Mouse (Mus musculus): ENCODE data around the gene Birc5. TPM values are rescaled to one million over a fixed set of nuclear protein-coding genes. Genes with fewer than 3 reads are reported as not detected.

Gene Birc5
- polyA plus RNA-seq, 1 experiment from 2014 or later: 26.7 TPM

GRCm38 (mm10) chr11:117843434-117843833 lies 5.6 kb upstream of the Birc5 start:
- 84% methylated on average over 2 of the region's 2 CpGs for WGBS
- H3K27ac ChIP-seq (replicated peaks): no peak overlapping the region
- H3K27me3 ChIP-seq (replicated peaks): no peaks in the 10 kb centered on the region
- no peaks in the 10 kb centered on the region for H3K36me3 ChIP-seq
- no peak overlapping the region for H3K4me2 ChIP-seq
- H3K4me1 ChIP-seq: peaks cover 9% of the 10 kb centered on the region
- no peaks in the 10 kb centered on the region for H3K9me3 ChIP-seq (replicated peaks)
- no peak overlapping the region for H3K9ac ChIP-seq (replicated peaks)
- no peak for ATAC-seq (ENCODE audit: low FRiP score)
- H3K4me3 ChIP-seq (replicated peaks): no peak overlapping the region

- Histone ChIP-seq H3K9ac (replicated peaks) (no peak overlapping the region), H3K4me2 (no peak overlapping the region), H3K9me3 (replicated peaks) (no peaks in the 10 kb centered on the region), H3K27me3 (replicated peaks) (no peaks in the 10 kb centered on the region), H3K4me1 (peaks cover 20% of the 10 kb centered on the region), H3K27ac (replicated peaks) (no peak overlapping the region), H3K36me3 (no peaks in the 10 kb centered on the region), H3K4me3 (replicated peaks) (no peak overlapping the region)
- WGBS: 82% methylated on average over 2 of the region's 2 CpGs
- no peak for ATAC-seq (ENCODE audit: low FRiP score)
Observed at GRCm38 (mm10) chr11:117844997-117845396, 4.1 kb upstream of the Birc5 start.

GRCm38 (mm10) chr11:117845651-117846050 lies 3.4 kb upstream of the Birc5 start:
- ATAC-seq (ENCODE audit: low FRiP score): no peak
- 82% methylated on average over 2 of the region's 2 CpGs for WGBS
- H3K4me2 ChIP-seq: no peak overlapping the region
- peaks cover 25% of the 10 kb centered on the region for H3K4me1 ChIP-seq
- H3K36me3 ChIP-seq: no peaks in the 10 kb centered on the region
- H3K27me3 ChIP-seq (replicated peaks): no peaks in the 10 kb centered on the region
- H3K4me3 ChIP-seq (replicated peaks): no peak overlapping the region
- H3K9ac ChIP-seq (replicated peaks): no peak overlapping the region
- no peaks in the 10 kb centered on the region for H3K9me3 ChIP-seq (replicated peaks)
- H3K27ac ChIP-seq (replicated peaks): no peak overlapping the region

- H3K4me3 ChIP-seq (replicated peaks): no peak overlapping the region
- no peak overlapping the region for H3K9ac ChIP-seq (replicated peaks)
- no peaks in the 10 kb centered on the region for H3K9me3 ChIP-seq (replicated peaks)
- no peak overlapping the region for H3K27ac ChIP-seq (replicated peaks)
- no peaks in the 10 kb centered on the region for H3K36me3 ChIP-seq
- H3K4me2 ChIP-seq: no peak overlapping the region
- peaks cover 25% of the 10 kb centered on the region for H3K4me1 ChIP-seq
- ATAC-seq (ENCODE audit: low FRiP score): no peak
- H3K27me3 ChIP-seq (replicated peaks): no peaks in the 10 kb centered on the region
- 51% methylated on average over 5 of the region's 5 CpGs for WGBS
Observed at GRCm38 (mm10) chr11:117846640-117847039, 2.4 kb upstream of the Birc5 start.

- no peaks in the 10 kb centered on the region for H3K36me3 ChIP-seq
- ATAC-seq (ENCODE audit: low FRiP score): no peak
- 76% methylated on average over 7 of the region's 7 CpGs for WGBS
- peak overlapping the region; percentile 83; the same call in 1 of the 2 replicates for H3K9ac ChIP-seq (replicated peaks)
- H3K27me3 ChIP-seq (replicated peaks): no peaks in the 10 kb centered on the region
- peaks cover 25% of the 10 kb centered on the region for H3K4me1 ChIP-seq
- H3K27ac ChIP-seq (replicated peaks): peak overlapping the region; percentile 99
- peak overlapping the region; percentile 67; the same call in 1 of the 2 replicates for H3K4me3 ChIP-seq (replicated peaks)
- peak overlapping the region; percentile 92 for H3K4me2 ChIP-seq
- H3K9me3 ChIP-seq (replicated peaks): no peaks in the 10 kb centered on the region
Observed at GRCm38 (mm10) chr11:117847593-117848215, 1.3 kb upstream of the Birc5 start.

- ATAC-seq (ENCODE audit: low FRiP score): peak; percentile 90
- Histone ChIP-seq H3K9ac (replicated peaks) (peak overlapping the region; percentile 83), H3K4me2 (peak overlapping the region; percentile 92), H3K4me1 (peaks cover 25% of the 10 kb centered on the region), H3K27me3 (replicated peaks) (no peaks in the 10 kb centered on the region), H3K27ac (replicated peaks) (peak overlapping the region; percentile 99), H3K36me3 (no peaks in the 10 kb centered on the region), H3K9me3 (replicated peaks) (no peaks in the 10 kb centered on the region), H3K4me3 (replicated peaks) (peak overlapping the region; percentile 67)
- 9% methylated on average over 19 of the region's 19 CpGs for WGBS
Observed at GRCm38 (mm10) chr11:117848271-117848984, 623 bp upstream of the Birc5 start.

GRCm38 (mm10) chr11:117852875-117853274 lies 3.8 kb downstream of the Birc5 start:
- Histone ChIP-seq H3K9me3 (replicated peaks) (no peaks in the 10 kb centered on the region), H3K4me3 (replicated peaks) (no peak overlapping the region), H3K27ac (replicated peaks) (no peak overlapping the region), H3K9ac (replicated peaks) (no peak overlapping the region), H3K4me1 (peaks cover 21% of the 10 kb centered on the region), H3K36me3 (no peaks in the 10 kb centered on the region; the same call in 1 of the 2 replicates), H3K4me2 (no peak overlapping the region), H3K27me3 (replicated peaks) (no peaks in the 10 kb centered on the region)
- 89% methylated on average over 3 of the region's 3 CpGs for WGBS
- no peak for ATAC-seq (ENCODE audit: low FRiP score)

GRCm38 (mm10) chr11:117854241-117854640 lies 5.2 kb downstream of the Birc5 start:
- Histone ChIP-seq H3K27ac (replicated peaks) (no peak overlapping the region), H3K9ac (replicated peaks) (no peak overlapping the region), H3K4me3 (replicated peaks) (no peak overlapping the region), H3K36me3 (no peaks in the 10 kb centered on the region; the same call in 1 of the 2 replicates), H3K4me1 (peaks cover 12% of the 10 kb centered on the region), H3K4me2 (no peak overlapping the region), H3K27me3 (replicated peaks) (0 out of 2 replicates have a peak, but pooled peaks cover under 1% of the 10 kb centered on the region), H3K9me3 (replicated peaks) (no peaks in the 10 kb centered on the region)
- WGBS: 94% methylated on average over 9 of the region's 9 CpGs
- ATAC-seq (ENCODE audit: low FRiP score): no peak

- no peak overlapping the region for H3K4me2 ChIP-seq
- over 99% methylated on average over 5 of the region's 5 CpGs for WGBS
Observed at GRCm38 (mm10) chr11:117855360-117855759, 6.3 kb downstream of the Birc5 start.

GRCm38 (mm10) chr11:117855975-117856374 lies 6.9 kb downstream of the Birc5 start:
- H3K9me3 ChIP-seq (replicated peaks): no peaks in the 10 kb centered on the region
- no peak overlapping the region for H3K4me3 ChIP-seq (replicated peaks)
- no peaks in the 10 kb centered on the region; the same call in 1 of the 2 replicates for H3K36me3 ChIP-seq
- H3K4me2 ChIP-seq: no peak overlapping the region
- H3K4me1 ChIP-seq: peaks cover 11% of the 10 kb centered on the region
- no peak for ATAC-seq (ENCODE audit: low FRiP score)
- no peak overlapping the region for H3K9ac ChIP-seq (replicated peaks)
- no peak overlapping the region for H3K27ac ChIP-seq (replicated peaks)
- peaks cover 18% of the 10 kb centered on the region for H3K27me3 ChIP-seq (replicated peaks)
- WGBS: 84% methylated on average over 1 of the region's 1 CpGs

More at GRCm38 (mm10) chr11:117855360-117855759, 6.3 kb downstream of the Birc5 start:
- Histone ChIP-seq H3K27me3 (replicated peaks) (peaks cover 12% of the 10 kb centered on the region), H3K27ac (replicated peaks) (no peak overlapping the region), H3K4me1 (peaks cover 7% of the 10 kb centered on the region), H3K9ac (replicated peaks) (no peak overlapping the region), H3K36me3 (no peaks in the 10 kb centered on the region; the same call in 1 of the 2 replicates), H3K9me3 (replicated peaks) (no peaks in the 10 kb centered on the region), H3K4me3 (replicated peaks) (no peak overlapping the region)
- no peak for ATAC-seq (ENCODE audit: low FRiP score)

GRCm38 (mm10) chr11:117857462-117857861 lies 8.4 kb downstream of the Birc5 start:
- Histone ChIP-seq H3K4me2 (no peak overlapping the region), H3K9me3 (replicated peaks) (no peaks in the 10 kb centered on the region), H3K4me3 (replicated peaks) (no peak overlapping the region), H3K36me3 (no peaks in the 10 kb centered on the region; the same call in 1 of the 2 replicates), H3K27me3 (replicated peaks) (peaks cover 31% of the 10 kb centered on the region), H3K27ac (replicated peaks) (no peak overlapping the region), H3K4me1 (peaks cover 11% of the 10 kb centered on the region), H3K9ac (replicated peaks) (no peak overlapping the region)
- no peak for ATAC-seq (ENCODE audit: low FRiP score)
- 95% methylated on average over 10 of the region's 10 CpGs for WGBS

GRCm38 (mm10) chr11:117858392-117858791 lies 9.3 kb downstream of the Birc5 start:
- Histone ChIP-seq H3K27ac (replicated peaks) (no peak overlapping the region), H3K9ac (replicated peaks) (no peak overlapping the region), H3K4me2 (no peak overlapping the region), H3K36me3 (no peaks in the 10 kb centered on the region; the same call in 1 of the 2 replicates), H3K9me3 (replicated peaks) (no peaks in the 10 kb centered on the region), H3K27me3 (replicated peaks) (peaks cover 32% of the 10 kb centered on the region), H3K4me3 (replicated peaks) (no peak overlapping the region), H3K4me1 (peaks cover 13% of the 10 kb centered on the region)
- ATAC-seq (ENCODE audit: low FRiP score): no peak
- 21% methylated on average over 3 of the region's 3 CpGs for WGBS

Measured in neural tube, embryonic 15.5 days (tissue).